Mouse (Mus musculus) spleen, postnatal 36 days (tissue): ENCODE data around the gene Fbxo8.

Experiments
- DNase-seq, 2 experiments: peaks; one replicate each; pipeline ENCODE4 v3.0.0; 2022; ENCODE audit warnings: low spot score in 2 of 2, mixed read lengths in 1 of 2

Fbxo8 gene

DNA sequence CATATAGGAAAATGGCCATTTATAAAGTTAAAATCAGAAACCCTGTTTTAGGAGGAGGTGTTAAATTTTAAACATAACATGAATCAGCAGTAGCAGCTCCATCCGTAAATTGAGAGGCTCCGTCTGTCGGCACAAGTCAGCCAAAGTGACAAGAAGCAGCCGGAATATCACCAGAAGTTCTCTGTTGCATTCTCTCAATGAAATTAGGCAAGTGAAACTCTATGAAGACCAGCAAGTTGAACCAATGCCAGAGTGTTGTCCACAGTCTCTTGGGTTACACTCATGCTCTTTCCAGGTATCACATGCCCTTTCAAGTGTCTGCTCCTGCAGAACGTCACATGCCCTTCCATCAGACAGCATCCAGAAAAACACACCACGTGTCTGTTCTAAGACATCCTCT, 60.8 kb downstream of the Fbxo8 start:
- no peak for DNase-seq

- no peak for DNase-seq
These were observed 63.3 kb downstream of the Fbxo8 start for GRCm38 (mm10) chr8:56614235-56614634.

DNA sequence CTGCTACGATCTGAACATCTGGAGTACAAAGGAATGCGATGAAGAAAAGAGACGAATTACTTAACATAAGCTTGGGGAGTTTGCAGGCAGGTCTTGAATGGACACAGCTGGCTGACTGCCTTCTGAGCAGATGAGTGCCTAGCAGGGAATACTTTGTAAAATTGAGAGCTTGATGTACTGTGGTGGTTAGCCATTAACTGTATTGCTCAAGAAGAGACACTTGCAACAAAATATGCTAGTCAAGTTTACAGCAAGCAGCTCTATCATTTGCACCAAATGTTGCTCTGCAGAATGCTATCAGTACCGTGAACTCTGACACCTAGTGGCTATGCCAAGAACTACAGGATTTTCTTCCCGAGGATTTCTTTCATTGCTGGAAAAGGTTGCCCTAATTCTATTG, 64.1 kb downstream of the Fbxo8 start:
- DNase-seq, result no peak

GRCm38 (mm10) chr8:56616260-56616659, 65.4 kb downstream of the Fbxo8 start:
- peak in 1 of 2 experiments; percentile 9 for DNase-seq

DNA sequence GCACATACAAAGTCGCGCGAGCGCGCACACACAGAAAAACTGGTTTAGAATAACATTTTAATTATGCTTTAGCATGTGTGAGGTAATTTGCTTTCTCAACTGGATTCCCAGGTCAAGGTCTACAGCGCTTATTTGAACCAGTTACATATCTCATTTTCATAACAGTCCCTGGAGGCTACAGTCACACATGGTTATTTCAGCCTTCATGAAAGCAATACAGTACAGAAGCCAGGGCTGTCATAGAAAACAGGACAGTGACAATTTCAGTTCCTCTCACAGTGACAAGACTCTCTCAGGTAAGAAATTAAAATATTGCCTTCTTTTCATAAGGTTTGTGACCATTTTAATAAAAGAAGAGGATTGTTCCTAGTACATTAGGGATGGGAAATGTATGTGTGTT, 66.4 kb downstream of the Fbxo8 start:
- peak in 1 of 2 experiments; percentile 13 for DNase-seq

DNA sequence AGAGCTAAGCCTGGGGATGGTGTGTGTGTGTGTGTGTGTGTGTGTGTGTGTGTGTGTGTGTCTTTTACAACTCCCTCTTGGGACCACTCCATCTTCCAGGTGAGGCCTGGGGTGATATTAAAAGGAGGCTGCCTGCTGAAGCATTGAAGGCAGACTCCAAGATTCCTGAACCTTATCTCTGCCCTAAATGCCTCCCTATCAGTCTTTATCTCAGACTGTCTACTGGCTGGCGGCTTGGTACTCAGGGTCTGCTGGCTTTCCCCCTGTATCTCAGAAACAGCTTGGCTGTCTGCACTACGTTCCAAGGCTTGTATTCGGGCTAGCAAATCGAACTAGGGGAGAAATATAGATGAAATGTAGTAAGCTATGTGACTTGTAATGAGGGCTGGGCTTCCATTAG, 68.2 kb downstream of the Fbxo8 start:
- DNase-seq, result no peak

DNA sequence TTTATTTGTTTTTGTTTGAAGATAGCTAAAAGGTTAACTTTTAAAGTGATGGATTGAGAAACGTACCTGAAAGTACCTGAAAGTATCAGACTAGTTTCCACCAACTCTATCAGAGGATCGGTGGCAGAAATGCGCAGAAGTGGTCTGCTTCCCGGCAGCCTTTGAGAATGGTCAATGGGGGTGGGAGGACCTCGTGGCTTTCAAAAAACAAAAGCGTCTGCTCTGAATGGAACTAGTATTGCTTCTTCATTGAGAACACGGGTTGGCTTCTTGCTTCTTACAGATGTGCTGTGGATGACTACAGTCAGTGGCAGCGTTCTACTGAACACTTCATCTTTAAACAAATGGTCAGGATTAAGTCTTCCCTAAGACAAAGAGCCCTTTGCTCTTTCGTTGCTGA, 68.7 kb downstream of the Fbxo8 start:
- DNase-seq, result no peak

DNA sequence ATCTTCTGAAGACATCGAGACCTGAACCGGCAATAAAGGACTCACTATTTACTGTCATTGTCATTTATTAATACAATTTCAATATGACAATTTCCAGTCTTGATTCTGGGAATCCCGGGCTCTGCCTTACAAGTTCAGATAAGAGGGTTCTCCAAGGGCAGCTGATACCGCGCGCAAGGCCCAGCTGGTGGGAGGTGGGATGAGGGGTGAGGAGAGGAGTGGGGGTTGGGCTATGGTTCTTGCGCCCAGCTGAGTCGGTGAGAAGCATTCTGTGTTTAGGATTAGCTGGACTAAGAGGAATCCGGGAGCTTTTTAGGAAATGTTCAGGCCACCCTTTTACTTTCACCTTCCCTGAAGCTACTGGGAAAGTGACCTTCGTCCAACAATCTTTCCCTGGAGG, 69.8 kb downstream of the Fbxo8 start:
- DNase-seq, result no peak

DNA sequence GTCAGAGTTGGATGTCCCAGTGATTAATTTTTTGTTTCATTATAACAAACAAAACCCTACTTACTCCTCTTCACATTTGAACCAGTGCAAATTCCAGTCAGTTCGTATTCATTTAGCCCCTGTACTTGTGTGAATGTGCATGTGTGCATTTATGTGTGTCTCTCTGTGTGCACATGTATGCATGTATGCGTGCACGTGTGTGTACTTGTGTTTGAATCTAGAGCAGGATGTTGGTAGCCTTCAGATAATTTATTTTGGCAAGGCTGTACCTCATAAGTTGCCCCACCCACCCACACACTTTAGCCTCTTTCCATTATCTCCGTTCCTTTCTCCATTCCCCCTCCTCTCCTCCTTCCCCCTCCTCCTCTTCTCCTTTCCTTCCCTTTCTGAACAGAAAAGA, 70.2 kb downstream of the Fbxo8 start:
- DNase-seq, result no peak

GRCm38 (mm10) chr8:56622470-56623024, 71.7 kb downstream of the Fbxo8 start:
- no peak for DNase-seq

DNA sequence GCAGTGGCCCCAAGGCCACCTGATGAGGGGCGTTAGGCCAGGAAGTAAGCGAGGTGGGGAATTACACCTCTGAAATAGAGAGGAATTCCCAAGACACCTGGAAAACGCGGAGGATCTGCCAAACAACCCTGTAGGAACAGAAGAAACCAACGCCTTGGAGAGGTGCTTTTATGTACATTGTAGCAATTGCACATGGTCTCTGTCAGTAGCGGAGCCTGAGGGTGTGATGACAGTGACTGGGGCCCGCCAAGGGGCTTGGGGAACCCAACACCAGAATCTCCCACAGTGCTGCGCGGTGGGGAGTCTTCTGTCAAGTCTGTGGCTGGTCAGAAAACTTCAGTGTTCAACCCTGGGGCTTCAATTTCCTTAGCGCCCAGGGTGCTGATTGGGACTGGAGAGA, 72.5 kb downstream of the Fbxo8 start:
- no peak for DNase-seq

- DNase-seq, result no peak
These were observed 78.3 kb downstream of the Fbxo8 start for GRCm38 (mm10) chr8:56629160-56629559.

DNA sequence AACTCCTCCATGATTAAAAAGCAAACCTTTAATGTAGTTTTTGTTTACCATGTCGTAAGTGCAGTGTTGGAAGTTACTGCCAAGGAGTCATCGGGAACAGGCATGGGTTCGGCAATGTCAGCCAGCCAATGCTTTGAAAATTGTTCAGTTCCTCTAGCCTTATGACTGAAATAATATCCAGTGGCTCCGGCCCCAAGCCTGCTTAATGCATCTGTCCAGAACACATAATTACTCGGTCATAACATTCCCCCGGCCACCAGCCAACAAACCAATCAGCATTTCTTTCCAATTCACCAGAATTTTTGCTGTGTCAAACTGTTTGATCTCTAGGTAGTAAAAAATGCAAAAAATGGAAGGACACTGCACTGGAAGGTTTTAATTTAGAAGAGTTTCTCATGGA, 88.4 kb downstream of the Fbxo8 start:
- DNase-seq, result no peak
